Mouse (Mus musculus): ENCODE measurements at regions not wholly inside any gene's neighbourhood (a gene's known extent, or its start where the extent isn't known, plus 50 kb on each side); places are given as distances from the start of the nearest gene placed in this dataset.

DNA sequence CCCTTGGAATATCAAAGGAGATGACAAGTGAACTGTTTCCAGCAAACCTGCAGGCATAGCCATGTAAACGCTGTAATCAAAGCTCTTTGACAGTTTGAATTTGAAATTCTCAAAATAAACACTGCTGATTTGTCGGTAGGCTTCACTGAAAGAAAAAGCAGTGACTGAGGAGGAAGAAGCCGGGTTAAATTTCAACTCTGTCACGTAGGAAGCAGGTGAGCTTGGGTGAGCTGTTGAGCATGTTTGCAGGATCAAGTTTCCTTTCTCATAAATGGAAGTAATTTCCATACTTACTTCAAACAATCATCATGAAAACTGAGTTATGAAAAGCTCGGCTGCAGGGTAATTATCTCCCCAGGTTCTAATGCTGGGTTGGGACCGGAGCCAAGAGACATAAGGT, 118.0 kb downstream of the Ifng start:
- no peak overlapping the region for H3K4me2 ChIP-seq
- no peak overlapping the region for H3K9ac ChIP-seq
- no peak for TF ChIP-seq CTCF (IDR thresholded peaks at IDR 0.05; ENCODE audit: low read depth)
- no peak overlapping the region for H3K27ac ChIP-seq (ENCODE audit: low read depth)
- H3K9me3 ChIP-seq (ENCODE audit: low read depth, low read length), result no peaks in the 10 kb centered on the region
- ATAC-seq (ENCODE audit: insufficient read depth), result no peak
- no peaks in the 10 kb centered on the region for H3K36me3 ChIP-seq (ENCODE audit: insufficient read depth)
- no peak for DNase-seq
- H3K4me1 ChIP-seq (ENCODE audit: insufficient read depth), result no peaks in the 10 kb centered on the region
- 29% methylated on average over 6 of the region's 6 CpGs for WGBS
- no peak overlapping the region for H3K4me3 ChIP-seq (ENCODE audit: low read depth, low read length)
- H3K27me3 ChIP-seq (ENCODE audit: insufficient read depth, low read length), result no peaks in the 10 kb centered on the region

DNA sequence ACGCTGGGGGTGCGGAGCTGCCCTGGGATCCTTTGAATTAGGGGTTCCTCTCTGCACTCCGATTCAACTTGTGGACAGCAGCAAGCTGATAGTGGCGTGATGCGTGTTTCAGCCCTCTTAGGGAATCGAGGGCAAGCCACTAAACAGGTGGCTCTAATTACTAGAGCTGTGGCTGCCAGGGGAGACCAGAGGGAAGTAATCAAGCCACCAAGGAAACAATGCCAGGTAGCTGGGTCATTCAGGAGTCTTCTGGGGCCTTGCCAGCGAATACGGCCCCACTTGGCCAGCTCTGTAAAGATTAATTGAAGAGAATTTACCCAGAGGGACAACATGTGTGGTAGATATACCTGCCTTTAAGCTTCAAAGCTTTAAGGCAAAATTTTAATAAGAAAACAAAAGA, 123.2 kb downstream of the Ifng start:
- DNase-seq (no peak), ATAC-seq (ENCODE audit: insufficient read depth) (no peak)
- no peak overlapping the region for H3K27ac ChIP-seq (ENCODE audit: low read depth)
- H3K4me3 ChIP-seq (ENCODE audit: low read depth, low read length), result no peak overlapping the region
- no peaks in the 10 kb centered on the region for H3K27me3 ChIP-seq (ENCODE audit: insufficient read depth, low read length)
- no peak overlapping the region for H3K4me2 ChIP-seq
- no peak for TF ChIP-seq CTCF (IDR thresholded peaks at IDR 0.05; ENCODE audit: low read depth)
- no peak overlapping the region for H3K9ac ChIP-seq
- no peaks in the 10 kb centered on the region for H3K9me3 ChIP-seq (ENCODE audit: low read depth, low read length)
- 76% methylated on average over 8 of the region's 8 CpGs for WGBS
- no peaks in the 10 kb centered on the region for H3K4me1 ChIP-seq (ENCODE audit: insufficient read depth)
- no peaks in the 10 kb centered on the region for H3K36me3 ChIP-seq (ENCODE audit: insufficient read depth)

DNA sequence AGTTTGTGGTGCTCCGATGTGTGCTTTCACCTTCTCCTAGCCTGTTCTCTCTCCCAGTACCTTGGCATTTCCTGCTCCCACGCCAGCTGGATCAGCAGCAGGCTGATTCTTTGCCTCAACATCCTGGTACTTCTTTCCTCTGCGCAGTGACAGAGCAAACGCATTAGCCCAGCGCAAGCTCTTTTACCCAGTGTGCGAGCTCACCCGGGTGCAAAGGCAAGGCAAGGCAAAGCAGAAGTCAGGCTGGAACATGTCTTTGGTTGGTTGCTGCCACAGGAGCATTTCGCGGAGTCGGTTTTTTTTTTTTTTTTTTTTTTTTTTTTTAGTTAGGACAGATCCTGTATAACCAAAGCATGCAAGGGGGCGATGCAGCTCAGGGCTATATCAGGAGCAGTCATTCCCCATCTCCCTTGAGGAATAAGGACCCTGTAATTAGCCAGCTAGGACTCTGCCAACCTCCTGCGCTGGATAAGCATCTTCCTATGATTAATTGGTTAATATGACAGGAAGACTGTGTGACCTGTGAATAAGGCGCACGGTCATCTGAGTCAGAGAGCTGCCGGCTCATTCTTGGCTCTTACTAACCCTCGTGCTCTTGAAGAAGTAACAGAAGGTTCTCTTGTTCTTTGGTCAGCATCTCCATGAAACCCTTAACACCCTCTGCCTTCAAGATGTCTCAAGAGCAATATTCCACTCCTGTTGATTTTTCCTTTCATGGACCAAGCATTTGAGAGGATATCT, 123.9 kb downstream of the Ifng start:
- Histone ChIP-seq H3K4me3 (ENCODE audit: low read depth, low read length) (no peak overlapping the region), H3K9ac (no peak overlapping the region), H3K4me2 (no peak overlapping the region), H3K27me3 (ENCODE audit: insufficient read depth, low read length) (no peaks in the 10 kb centered on the region), H3K4me1 (ENCODE audit: insufficient read depth) (no peaks in the 10 kb centered on the region), H3K36me3 (ENCODE audit: insufficient read depth) (no peaks in the 10 kb centered on the region), H3K9me3 (ENCODE audit: low read depth, low read length) (no peaks in the 10 kb centered on the region), H3K27ac (ENCODE audit: low read depth) (no peak overlapping the region)
- 68% methylated on average over 16 of the region's 16 CpGs for WGBS
- ATAC-seq (ENCODE audit: insufficient read depth), result no peak
- TF ChIP-seq CTCF (IDR thresholded peaks at IDR 0.05; ENCODE audit: low read depth), result no peak
- no peak for DNase-seq

DNA sequence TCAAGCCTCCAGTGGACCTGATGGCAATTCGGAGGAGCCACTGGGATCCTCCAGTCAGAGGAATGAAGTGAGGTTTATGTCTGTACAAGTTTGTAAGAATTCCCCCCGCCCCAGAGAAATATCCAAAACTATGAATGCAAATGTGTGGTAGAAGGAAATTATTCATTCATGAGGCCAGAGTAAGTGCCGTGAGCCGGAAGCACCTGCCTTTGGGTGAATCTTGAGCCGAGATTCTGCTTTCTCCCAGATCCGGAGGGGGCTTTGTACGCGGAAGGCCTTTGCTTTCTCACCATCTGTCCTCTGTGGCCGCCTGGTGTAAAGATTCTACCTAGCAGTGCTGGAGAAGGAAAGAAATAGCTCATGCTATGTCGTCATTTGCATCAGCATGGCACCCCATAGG, 127.8 kb downstream of the Ifng start:
- Histone ChIP-seq H3K36me3 (ENCODE audit: insufficient read depth) (no peaks in the 10 kb centered on the region), H3K4me1 (ENCODE audit: insufficient read depth) (no peaks in the 10 kb centered on the region), H3K9me3 (ENCODE audit: low read depth, low read length) (no peaks in the 10 kb centered on the region), H3K27me3 (ENCODE audit: insufficient read depth, low read length) (no peaks in the 10 kb centered on the region), H3K27ac (ENCODE audit: low read depth) (no peak overlapping the region), H3K4me3 (ENCODE audit: low read depth, low read length) (no peak overlapping the region), H3K4me2 (no peak overlapping the region), H3K9ac (no peak overlapping the region)
- TF ChIP-seq CTCF (IDR thresholded peaks at IDR 0.05; ENCODE audit: low read depth), result no peak
- ATAC-seq (ENCODE audit: insufficient read depth) (no peak), DNase-seq (no peak)
- 80% methylated on average over 10 of the region's 10 CpGs for WGBS

DNA sequence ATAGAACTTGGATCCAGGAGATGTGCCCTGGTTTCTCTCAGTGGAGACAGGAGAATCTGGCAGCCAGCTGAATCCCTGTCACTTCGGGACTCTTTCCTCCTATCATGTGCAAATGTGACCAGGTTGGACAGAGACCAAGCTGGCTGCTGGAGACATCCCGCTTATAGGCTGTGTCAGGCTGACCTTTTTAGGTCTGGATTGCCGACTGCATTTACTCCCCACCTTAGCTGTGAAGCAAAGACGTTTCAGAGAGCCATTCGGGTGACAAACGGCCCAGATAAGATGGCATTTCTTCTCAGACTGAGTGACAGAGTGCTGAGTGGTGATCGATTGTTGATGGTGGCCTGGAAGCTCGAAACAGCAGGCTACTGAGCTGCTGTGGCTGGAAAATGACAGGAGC, 128.6 kb downstream of the Ifng start:
- Histone ChIP-seq H3K27me3 (ENCODE audit: insufficient read depth, low read length) (no peaks in the 10 kb centered on the region), H3K27ac (ENCODE audit: low read depth) (no peak overlapping the region), H3K9ac (no peak overlapping the region), H3K4me2 (no peak overlapping the region), H3K4me1 (ENCODE audit: insufficient read depth) (no peaks in the 10 kb centered on the region), H3K36me3 (ENCODE audit: insufficient read depth) (no peaks in the 10 kb centered on the region), H3K4me3 (ENCODE audit: low read depth, low read length) (no peak overlapping the region), H3K9me3 (ENCODE audit: low read depth, low read length) (no peaks in the 10 kb centered on the region)
- 19% methylated on average over 8 of the region's 8 CpGs for WGBS
- no peak for ATAC-seq (ENCODE audit: insufficient read depth)
- no peak for DNase-seq
- TF ChIP-seq CTCF (IDR thresholded peaks at IDR 0.05; ENCODE audit: low read depth), result no peak

DNA sequence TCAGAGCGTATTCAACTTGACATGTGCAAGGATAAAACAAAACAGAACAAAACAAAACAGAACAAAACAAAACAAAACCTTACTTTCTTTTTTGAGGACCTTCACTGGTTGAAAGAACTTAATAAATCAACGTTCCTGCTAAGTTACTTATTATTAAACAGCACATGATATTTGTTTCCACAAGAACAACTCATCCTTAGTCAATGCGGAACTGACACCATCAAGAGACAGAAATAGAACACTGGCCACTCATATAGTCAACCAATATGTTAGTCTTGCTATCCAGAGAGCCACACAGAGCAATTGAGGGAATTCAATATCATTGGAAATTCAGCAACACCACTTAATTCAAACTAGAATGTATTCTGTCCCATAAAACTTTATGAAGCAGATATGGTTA, 132.4 kb downstream of the Ifng start:
- Histone ChIP-seq H3K9ac (no peak overlapping the region), H3K27me3 (ENCODE audit: insufficient read depth, low read length) (no peaks in the 10 kb centered on the region), H3K27ac (ENCODE audit: low read depth) (no peak overlapping the region), H3K4me1 (ENCODE audit: insufficient read depth) (no peaks in the 10 kb centered on the region), H3K9me3 (ENCODE audit: low read depth, low read length) (no peaks in the 10 kb centered on the region), H3K4me3 (ENCODE audit: low read depth, low read length) (no peak overlapping the region), H3K4me2 (no peak overlapping the region), H3K36me3 (ENCODE audit: insufficient read depth) (no peaks in the 10 kb centered on the region)
- no peak for DNase-seq
- no peak for TF ChIP-seq CTCF (IDR thresholded peaks at IDR 0.05; ENCODE audit: low read depth)
- no peak for ATAC-seq (ENCODE audit: insufficient read depth)
- WGBS, result 69% methylated on average over 3 of the region's 3 CpGs

DNA sequence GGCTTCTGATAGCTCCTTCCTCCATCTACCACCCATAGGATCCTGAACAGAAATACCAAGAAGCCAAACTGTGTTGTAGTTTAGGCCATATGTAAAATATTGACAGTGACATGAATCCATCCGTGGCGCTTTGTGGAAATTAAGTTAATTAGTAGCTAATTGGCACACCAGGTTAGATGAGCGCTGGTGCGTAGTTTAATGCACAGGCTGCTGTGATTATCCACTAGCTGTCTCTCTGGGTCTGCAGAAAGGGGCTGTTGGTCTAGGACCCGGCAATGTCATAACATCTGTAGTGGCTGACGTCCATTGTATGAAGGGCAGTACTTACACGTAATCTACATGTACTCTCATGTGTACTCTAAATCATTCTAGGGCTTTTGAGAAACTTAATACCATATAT, 134.7 kb downstream of the Ifng start:
- no peak overlapping the region for H3K27ac ChIP-seq (ENCODE audit: low read depth)
- WGBS, result 82% methylated on average over 7 of the region's 7 CpGs
- no peak overlapping the region for H3K4me3 ChIP-seq (ENCODE audit: low read depth, low read length)
- no peak for DNase-seq
- no peak overlapping the region for H3K9ac ChIP-seq
- ATAC-seq (ENCODE audit: insufficient read depth), result no peak
- TF ChIP-seq CTCF (IDR thresholded peaks at IDR 0.05; ENCODE audit: low read depth), result no peak
- no peaks in the 10 kb centered on the region for H3K36me3 ChIP-seq (ENCODE audit: insufficient read depth)
- H3K27me3 ChIP-seq (ENCODE audit: insufficient read depth, low read length), result no peaks in the 10 kb centered on the region
- no peak overlapping the region for H3K4me2 ChIP-seq
- no peaks in the 10 kb centered on the region for H3K9me3 ChIP-seq (ENCODE audit: low read depth, low read length)
- H3K4me1 ChIP-seq (ENCODE audit: insufficient read depth), result no peaks in the 10 kb centered on the region

DNA sequence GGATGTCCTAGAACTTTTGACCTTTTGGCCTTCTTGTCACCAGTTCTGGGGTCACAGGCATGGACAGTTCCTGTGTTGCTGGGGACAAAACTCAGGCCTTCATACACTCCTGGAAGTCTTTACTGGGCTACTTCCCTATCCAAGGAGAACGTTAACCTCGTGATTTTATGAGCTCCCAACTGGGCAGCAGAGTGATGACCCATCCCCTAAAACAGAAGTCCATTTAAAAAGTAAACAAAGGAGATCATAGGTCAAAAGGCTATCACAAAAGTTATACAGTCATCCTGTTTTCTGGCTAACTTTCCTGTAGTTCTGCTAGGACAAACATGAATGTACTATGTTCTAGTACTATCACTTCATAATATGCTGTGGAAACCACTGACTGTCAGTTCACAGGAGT, 140.5 kb downstream of the Ifng start:
- no peak for TF ChIP-seq CTCF (IDR thresholded peaks at IDR 0.05; ENCODE audit: low read depth)
- no peaks in the 10 kb centered on the region for H3K9me3 ChIP-seq (ENCODE audit: low read depth, low read length)
- ATAC-seq (ENCODE audit: insufficient read depth), result no peak
- H3K27ac ChIP-seq (ENCODE audit: low read depth), result no peak overlapping the region
- no peak overlapping the region for H3K4me3 ChIP-seq (ENCODE audit: low read depth, low read length)
- H3K4me1 ChIP-seq (ENCODE audit: insufficient read depth), result no peaks in the 10 kb centered on the region
- no peak overlapping the region for H3K9ac ChIP-seq
- WGBS, result 32% methylated on average over 2 of the region's 2 CpGs
- H3K4me2 ChIP-seq, result no peak overlapping the region
- no peaks in the 10 kb centered on the region for H3K36me3 ChIP-seq (ENCODE audit: insufficient read depth)
- no peaks in the 10 kb centered on the region for H3K27me3 ChIP-seq (ENCODE audit: insufficient read depth, low read length)
- no peak for DNase-seq

Measured in lung, embryonic 14.5 days (tissue).